Mouse (Mus musculus): ENCODE data around the gene Depdc7.

DNA sequence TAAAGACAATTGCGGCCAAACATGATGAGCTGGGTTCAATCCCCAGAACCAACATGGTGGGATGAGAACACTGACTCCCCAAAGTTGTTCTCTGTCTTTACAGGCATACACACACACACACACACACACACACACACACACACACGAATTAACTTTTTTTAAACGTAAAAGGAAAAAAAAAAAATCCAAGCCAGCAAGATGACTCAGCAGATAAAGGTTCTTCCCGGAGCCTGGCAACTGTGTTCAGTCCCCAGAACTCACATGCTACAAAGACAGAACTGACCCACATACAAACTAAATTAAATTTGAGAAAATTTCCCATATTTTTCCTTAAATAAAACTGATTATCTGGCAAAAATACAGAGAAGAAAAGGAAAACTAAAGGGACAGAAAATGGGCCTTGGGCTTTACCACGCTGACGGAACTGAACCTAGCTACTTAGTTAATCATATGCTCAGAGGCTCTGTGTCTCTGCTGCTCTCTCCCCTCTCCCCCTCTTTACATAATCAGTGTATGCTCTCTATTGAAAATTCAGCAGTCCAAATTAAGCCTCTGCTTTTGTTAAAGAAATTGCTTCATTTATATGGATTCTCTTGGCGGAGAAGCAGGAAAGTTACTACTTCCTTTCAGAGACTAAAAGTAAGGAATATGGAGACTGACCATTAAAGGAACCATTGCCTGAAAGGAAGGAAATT, 10.0 kb downstream of the Depdc7 start:
- TF ChIP-seq POLR2A (IDR thresholded peaks at IDR 0.05; ENCODE audit: insufficient read depth, low read depth, low read length) (no peak), CTCF (IDR thresholded peaks at IDR 0.05; ENCODE audit: insufficient read depth, low read depth, low read length) (no peak)

Data from olfactory bulb, adult 2 months (tissue).